Mouse (Mus musculus) olfactory bulb, adult 2 months (tissue): ENCODE data around the gene Vps35l.

ENCODE experiments used
- CTCF ChIP-seq: fragments of 200-500 bp; IDR thresholded peaks from 2 replicates; pipeline ENCODE4 v1.5.1; 2012; ENCODE audit warnings: low read depth, mild to moderate bottlenecking, low read length, moderate library complexity; ENCODE audit not compliant: insufficient read depth
- POLR2A ChIP-seq: fragments of 200-500 bp; IDR thresholded peaks from 2 replicates; pipeline ENCODE4 v1.6.1; 2012; ENCODE audit warnings: mild to moderate bottlenecking, low read depth, low read length, moderate library complexity; ENCODE audit not compliant: insufficient read depth

- TF ChIP-seq POLR2A (no peak), CTCF (no peak)
Measured at GRCm38 (mm10) chr7:118811407-118812106, 71.5 kb downstream of the Vps35l start.
